Mouse (Mus musculus) cortical plate, adult 2 months (tissue): ENCODE measurements around the gene Hsd3b1.

Experiments
- CTCF ChIP-seq: fragments of 200-500 bp; IDR thresholded peaks from 2 replicates; pipeline ENCODE4 v1.5.1; 2011; ENCODE audit warnings: mild to moderate bottlenecking, control low read depth, low read length; ENCODE audit not compliant: insufficient read depth; ENCODE audit errors: extremely low read depth
- POLR2A ChIP-seq: fragments of 200-500 bp; IDR thresholded peaks from 2 replicates; pipeline ENCODE4 v1.6.1; 2011; ENCODE audit warnings: mild to moderate bottlenecking, low read length, control low read depth; ENCODE audit not compliant: insufficient read depth; ENCODE audit errors: extremely low read depth

- TF ChIP-seq POLR2A: no peak
- no peak for TF ChIP-seq CTCF
These were observed 2.7 kb downstream of the Hsd3b1 start for GRCm38 (mm10) chr3:98856892-98857291.
